Mouse (Mus musculus) regulatory T cell (primary cell): ENCODE measurements around the gene Hspb9.

Experiments used
- in situ Hi-C: fragments of 300-600 bp; cut with MboI, MseI; formaldehyde crosslinking; loops from one replicate; pipeline ENCODE4 v1.15.1; 2025; ENCODE audit warnings: high pct_unique_total_duplicates

The Hspb9 gene

GRCm38 (mm10) chr11:100730477-100731205 is 17.0 kb downstream of the Hspb9 start:
- in situ Hi-C loops: no loop called here

- in situ Hi-C loops: no loop called here
Observed at GRCm38 (mm10) chr11:100735134-100735865, 21.6 kb downstream of the Hspb9 start.

DNA sequence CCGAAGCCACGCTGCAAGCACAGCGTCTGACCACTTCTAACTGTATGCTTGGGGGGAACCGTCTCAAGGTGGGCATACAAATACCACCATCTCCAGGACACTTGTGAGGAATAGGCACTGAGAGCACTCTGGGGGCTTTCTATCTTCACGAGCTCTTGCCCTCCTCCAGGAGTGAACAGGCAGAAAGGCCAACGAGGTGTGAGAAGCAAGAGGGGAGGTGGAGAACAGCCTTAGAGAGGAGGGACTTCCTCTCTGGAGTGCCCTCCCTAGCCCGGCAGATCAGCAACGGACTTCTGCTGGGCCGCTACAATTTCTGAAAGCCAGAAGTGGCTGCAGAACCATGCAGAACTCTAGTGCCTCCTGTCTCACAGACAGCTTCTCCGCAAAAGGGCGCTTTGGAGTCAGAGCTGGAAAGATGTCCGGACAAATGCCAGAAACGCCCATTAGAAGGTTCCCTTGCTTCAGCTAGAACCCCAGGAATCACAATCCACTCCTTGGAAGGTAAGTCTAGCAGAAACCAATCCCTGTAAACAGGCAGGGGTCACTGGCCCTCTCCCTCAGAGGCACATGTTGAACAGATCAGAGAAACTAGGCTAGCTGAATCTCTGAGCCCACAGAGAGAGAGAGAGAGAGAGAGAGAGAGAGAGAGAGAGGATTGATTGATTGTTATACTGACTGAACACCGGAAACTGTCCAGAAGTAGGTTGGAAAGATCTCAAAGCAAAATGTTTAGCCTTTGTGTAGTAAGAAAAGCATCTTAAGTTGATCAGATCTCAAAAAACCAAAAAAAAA is 22.5 kb downstream of the Hspb9 start:
- in situ Hi-C loops: no loop called here

DNA sequence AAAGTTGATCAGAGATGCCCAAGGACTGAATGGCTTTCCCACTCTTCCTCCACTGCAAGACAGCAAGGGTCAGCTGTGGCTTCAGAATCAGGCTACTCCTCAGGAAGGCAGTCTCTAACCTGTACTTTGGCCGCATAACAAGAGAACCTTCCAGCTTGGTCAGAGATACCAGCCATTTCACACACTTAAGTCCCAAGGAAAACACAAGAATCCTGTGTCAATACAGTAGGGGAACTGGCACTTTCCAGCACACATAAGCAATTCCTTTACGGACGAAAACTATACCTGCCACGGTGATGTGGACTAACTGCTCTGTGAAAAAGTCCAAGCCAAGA is 23.1 kb downstream of the Hspb9 start:
- in situ Hi-C loops: no loop called here

- in situ Hi-C loops: no loop called here
Observed at GRCm38 (mm10) chr11:100737105-100737733, 23.6 kb downstream of the Hspb9 start.

GRCm38 (mm10) chr11:100738066-100738604 is 24.5 kb downstream of the Hspb9 start, which contains the start of gene Rab5c:
TSS of gene Rab5c (minus strand) at chr11:100738215.
- in situ Hi-C loops: no loop called here

- in situ Hi-C loops: no loop called here
Observed at GRCm38 (mm10) chr11:100738749-100739148, 25.1 kb downstream of the Hspb9 start.

GRCm38 (mm10) chr11:100741348-100741747 is 27.7 kb downstream of the Hspb9 start:
- in situ Hi-C loops: no loop called here

GRCm38 (mm10) chr11:100745085-100745484 is 31.4 kb downstream of the Hspb9 start:
- in situ Hi-C loops: no loop called here

DNA sequence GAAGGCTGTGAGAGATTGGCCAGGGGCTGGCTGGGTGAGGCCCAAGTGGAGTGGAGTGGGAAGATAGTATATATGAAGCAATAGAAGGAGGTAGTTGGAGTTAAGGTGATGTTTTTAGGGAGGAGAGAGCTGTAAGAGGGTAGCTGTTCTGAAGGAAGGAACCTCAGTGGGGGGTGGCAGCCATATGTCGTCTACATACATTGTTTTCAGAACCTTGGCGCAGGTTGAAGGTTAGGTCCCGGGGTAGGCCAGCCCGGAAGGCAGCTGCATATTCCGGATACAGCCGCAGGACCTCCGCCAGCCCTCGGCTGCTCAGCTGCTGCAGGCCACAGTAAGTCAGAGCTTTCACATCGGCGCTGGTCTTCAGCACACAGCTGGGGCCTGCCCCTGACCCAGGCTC is 32.9 kb downstream of the Hspb9 start:
- in situ Hi-C loops: no loop called here

GRCm38 (mm10) chr11:100747114-100747513 is 33.5 kb downstream of the Hspb9 start:
- in situ Hi-C loops: no loop called here

- in situ Hi-C loops: no loop called here
Observed at GRCm38 (mm10) chr11:100748620-100749019, 35.0 kb downstream of the Hspb9 start.

GRCm38 (mm10) chr11:100749469-100749868 is 35.8 kb downstream of the Hspb9 start:
- in situ Hi-C loops: no loop called here

DNA sequence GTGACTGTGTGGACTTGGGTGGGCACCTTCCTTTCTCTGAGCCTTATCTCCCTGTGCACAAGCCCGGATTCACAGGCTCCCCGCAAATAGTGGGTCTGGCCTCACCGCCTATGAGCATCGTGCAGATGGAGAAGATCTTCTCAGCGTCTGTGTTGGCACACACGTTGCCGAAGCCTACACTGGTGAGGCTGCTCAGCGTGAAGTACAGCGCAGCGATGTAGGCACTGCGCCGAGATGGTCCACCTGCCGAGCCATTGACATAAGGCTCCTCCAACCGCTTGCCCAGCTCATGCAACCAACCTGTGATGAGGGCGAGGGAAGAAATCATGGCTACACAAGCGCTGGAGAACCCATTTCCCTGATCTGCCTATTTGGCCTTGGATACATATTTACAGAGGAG is 36.5 kb downstream of the Hspb9 start:
- in situ Hi-C loops: no loop called here

- in situ Hi-C loops: no loop called here
Observed at GRCm38 (mm10) chr11:100752294-100752693, 38.6 kb downstream of the Hspb9 start.

GRCm38 (mm10) chr11:100754021-100754692 is 40.5 kb downstream of the Hspb9 start:
- in situ Hi-C loops: no loop called here

DNA sequence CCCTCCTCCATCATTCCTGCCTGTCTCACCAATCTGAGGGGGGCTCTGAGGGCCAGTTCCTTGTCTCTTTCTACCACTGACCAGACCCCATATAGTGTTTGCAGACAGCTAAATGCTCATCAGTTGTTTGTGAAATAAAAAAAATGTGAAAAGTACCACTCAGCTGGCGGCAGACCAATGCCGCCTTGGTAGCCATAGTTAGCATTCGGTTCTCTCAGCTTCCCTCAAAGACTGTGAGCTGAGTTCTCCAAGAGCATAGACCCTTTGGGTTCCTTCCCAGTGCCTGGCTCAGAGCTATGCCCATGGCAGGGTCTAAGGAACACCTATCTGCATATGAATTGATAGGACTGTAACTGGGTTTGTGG is 41.0 kb downstream of the Hspb9 start:
- in situ Hi-C loops: no loop called here

DNA sequence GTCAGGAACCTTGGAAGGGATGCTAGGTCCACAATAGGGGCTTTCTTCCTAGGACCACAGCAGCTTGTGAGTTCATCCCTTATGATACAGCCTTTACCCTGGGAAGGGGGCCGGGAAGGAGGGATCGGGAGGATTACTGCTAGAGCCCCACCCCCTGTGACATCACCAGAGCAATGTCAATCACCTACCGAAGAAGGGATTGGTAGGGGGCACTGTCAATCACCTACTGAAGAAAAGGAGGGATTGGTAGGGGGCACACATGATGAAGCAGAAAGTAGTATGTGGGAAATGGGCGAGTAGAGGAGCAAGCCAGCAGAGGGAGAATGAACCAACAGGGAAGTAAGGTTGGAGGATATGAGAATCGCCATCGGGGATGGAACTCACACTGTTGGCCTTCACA is 42.8 kb downstream of the Hspb9 start:
- in situ Hi-C loops: no loop called here

DNA sequence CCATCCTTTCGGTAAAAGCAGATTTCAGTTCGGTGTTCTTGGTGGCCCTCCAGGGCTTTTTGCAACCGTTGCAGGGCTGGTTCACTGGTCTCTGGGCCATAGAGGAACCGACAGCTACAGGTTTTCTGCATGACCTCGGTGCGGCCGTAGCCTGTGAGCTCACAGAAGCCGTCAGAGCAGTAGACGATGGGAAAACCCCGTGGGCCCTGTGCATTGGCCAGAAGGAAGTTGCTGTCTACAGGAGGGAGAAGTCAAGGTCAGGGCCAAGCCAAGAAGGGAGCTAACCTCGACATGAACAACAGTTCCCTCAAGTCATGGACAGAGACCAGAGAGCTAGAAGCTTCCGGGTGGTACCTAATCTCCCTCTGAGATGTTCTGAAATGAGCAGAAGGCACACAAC is 43.9 kb downstream of the Hspb9 start:
- in situ Hi-C loops: no loop called here

- in situ Hi-C loops: no loop called here
Observed at GRCm38 (mm10) chr11:100758707-100759610, 45.3 kb downstream of the Hspb9 start.
